Mouse (Mus musculus) liver, embryonic 12.5 days (tissue): ENCODE measurements at regions not wholly inside any gene's neighbourhood (a gene's known extent, or its start where the extent isn't known, plus 50 kb on each side); places are given as distances from the start of the nearest gene placed in this dataset.
"Not testable (repeated sequence)": the region's sequence is repeated elsewhere in the genome, so short reads cannot be mapped to it uniquely, and the experiment has no call there.

Source experiments
- ATAC-seq: fragments of 200-750 bp; cut with Nextera tagmentation; 2 replicates; pipeline ENCODE4 v1.8.0; 2017; ENCODE audit warnings: moderate number of reproducible peaks, mild to moderate bottlenecking, moderate library complexity
- H3K27ac ChIP-seq: fragments of 300-500 bp; sonication (generic); 2 replicates; pipeline ENCODE4 v1.5.1; 2016; ENCODE audit warnings: mild to moderate bottlenecking
- H3K27me3 ChIP-seq: fragments of 300-500 bp; sonication (generic); replicated peaks from 2 replicates; pipeline ENCODE4 v1.6.1; 2016; ENCODE audit warnings: mild to moderate bottlenecking, moderate library complexity
- H3K36me3 ChIP-seq: fragments of 300-500 bp; sonication (generic); 2 replicates; pipeline ENCODE4 v1.6.1; 2016; ENCODE audit warnings: mild to moderate bottlenecking, moderate library complexity
- H3K4me1 ChIP-seq: fragments of 300-500 bp; sonication (generic); 2 replicates; pipeline ENCODE4 v1.6.1; 2016
- H3K4me2 ChIP-seq: fragments of 300-500 bp; sonication (generic); 2 replicates; pipeline ENCODE4 v1.6.1; 2016; ENCODE audit warnings: mild to moderate bottlenecking, moderate library complexity
- H3K4me3 ChIP-seq: fragments of 300-500 bp; sonication (generic); 2 replicates; pipeline ENCODE4 v1.5.1; 2016; ENCODE audit warnings: mild to moderate bottlenecking, moderate library complexity
- H3K9ac ChIP-seq: fragments of 300-500 bp; sonication (generic); 2 replicates; pipeline ENCODE4 v1.6.1; 2016; ENCODE audit warnings: mild to moderate bottlenecking, moderate library complexity
- H3K9me3 ChIP-seq: fragments of 300-500 bp; sonication (generic); replicated peaks from 2 replicates; pipeline ENCODE4 v1.6.1; 2016; ENCODE audit warnings: mild to moderate bottlenecking, moderate library complexity
- WGBS: fragments of 180-500 bp; shearing (Covaris S2); methylation state at CpG from one replicate; pipeline ENCODE4 v1.1.7; 2016; ENCODE audit not compliant: insufficient replicate concordance; 5-methylcytosine and 5-hydroxymethylcytosine counted together

- H3K36me3 ChIP-seq, H3K27me3 ChIP-seq, H3K9me3 ChIP-seq, ATAC-seq, H3K27ac ChIP-seq, H3K4me1 ChIP-seq, H3K4me3 ChIP-seq, H3K9ac ChIP-seq, H3K4me2 ChIP-seq: not testable (repeated sequence)
- WGBS: 82% methylated on average over 1 of the region's 1 CpGs
These were observed 989.4 kb downstream of the Ankrd7 start for GRCm38 (mm10) chr6:19855476-19855875.

GRCm38 (mm10) chr6:19864101-19864500 is 998.0 kb downstream of the Ankrd7 start:
- Histone ChIP-seq H3K4me2 (no peak overlapping the region), H3K27ac (no peak overlapping the region), H3K9me3 (no peaks in the 10 kb centered on the region), H3K9ac (no peak overlapping the region), H3K27me3 (no peaks in the 10 kb centered on the region), H3K36me3 (no peaks in the 10 kb centered on the region), H3K4me1 (no peaks in the 10 kb centered on the region), H3K4me3 (no peak overlapping the region)
- no peak for ATAC-seq
- 67% methylated on average over 2 of the region's 2 CpGs for whole genome bisulfite sequencing

GRCm38 (mm10) chr6:19869697-19870096 is 1003.6 kb downstream of the Ankrd7 start:
- ATAC-seq: no peak
- Histone ChIP-seq H3K4me2 (no peak overlapping the region), H3K27ac (no peak overlapping the region), H3K36me3 (no peaks in the 10 kb centered on the region), H3K4me1 (no peaks in the 10 kb centered on the region), H3K27me3 (no peaks in the 10 kb centered on the region), H3K9me3 (no peaks in the 10 kb centered on the region), H3K4me3 (no peak overlapping the region), H3K9ac (no peak overlapping the region)
- WGBS: 64% methylated on average over 1 of the region's 1 CpGs

- no peaks in the 10 kb centered on the region for H3K36me3 ChIP-seq
- no peak overlapping the region for H3K4me2 ChIP-seq
- no peaks in the 10 kb centered on the region for H3K4me1 ChIP-seq
- H3K27me3 ChIP-seq: no peaks in the 10 kb centered on the region
- H3K4me3 ChIP-seq: no peak overlapping the region
- ATAC-seq: no peak
- H3K9me3 ChIP-seq: no peaks in the 10 kb centered on the region
- 80% methylated on average over 1 of the region's 1 CpGs for WGBS
- H3K27ac ChIP-seq: no peak overlapping the region
- no peak overlapping the region for H3K9ac ChIP-seq
These were observed 1045.1 kb downstream of the Ankrd7 start for GRCm38 (mm10) chr6:19911181-19911580.

GRCm38 (mm10) chr6:19941784-19942183 is 1075.7 kb downstream of the Ankrd7 start:
- H3K36me3 ChIP-seq, H3K4me2 ChIP-seq, H3K9ac ChIP-seq, H3K4me1 ChIP-seq, ATAC-seq, H3K4me3 ChIP-seq, H3K9me3 ChIP-seq, H3K27ac ChIP-seq, H3K27me3 ChIP-seq: not testable (repeated sequence)
- WGBS: 78% methylated on average over 4 of the region's 4 CpGs

- no peak overlapping the region for H3K9ac ChIP-seq
- no peaks in the 10 kb centered on the region for H3K9me3 ChIP-seq
- H3K36me3 ChIP-seq: no peaks in the 10 kb centered on the region
- ATAC-seq: no peak
- H3K27me3 ChIP-seq: no peaks in the 10 kb centered on the region
- no peak overlapping the region for H3K4me2 ChIP-seq
- no peak overlapping the region for H3K27ac ChIP-seq
- no peaks in the 10 kb centered on the region for H3K4me1 ChIP-seq
- no peak overlapping the region for H3K4me3 ChIP-seq
These were observed 1078.2 kb downstream of the Ankrd7 start for GRCm38 (mm10) chr6:19944334-19944733.

- Histone ChIP-seq H3K27ac (no peak overlapping the region), H3K27me3 (no peaks in the 10 kb centered on the region), H3K4me2 (no peak overlapping the region), H3K9ac (no peak overlapping the region), H3K9me3 (no peaks in the 10 kb centered on the region), H3K36me3 (no peaks in the 10 kb centered on the region), H3K4me1 (no peaks in the 10 kb centered on the region), H3K4me3 (no peak overlapping the region)
- ATAC-seq: no peak
- WGBS: 68% methylated on average over 4 of the region's 4 CpGs
These were observed 1079.6 kb downstream of the Ankrd7 start for GRCm38 (mm10) chr6:19945693-19946092.

- ATAC-seq: no peak
- 16% methylated on average over 1 of the region's 1 CpGs for WGBS
- no peaks in the 10 kb centered on the region for H3K9me3 ChIP-seq
These were observed 1109.8 kb downstream of the Ankrd7 start for GRCm38 (mm10) chr6:19975898-19976297.

GRCm38 (mm10) chr6:19991829-19992228 is 1125.7 kb downstream of the Ankrd7 start:
- Histone ChIP-seq H3K9ac (no peak overlapping the region), H3K9me3 (no peaks in the 10 kb centered on the region), H3K27me3 (no peaks in the 10 kb centered on the region), H3K4me2 (no peak overlapping the region), H3K4me1 (no peaks in the 10 kb centered on the region), H3K27ac (no peak overlapping the region), H3K36me3 (no peaks in the 10 kb centered on the region), H3K4me3 (no peak overlapping the region)
- ATAC-seq: no peak
- WGBS: 11% methylated on average over 1 of the region's 1 CpGs

More at GRCm38 (mm10) chr6:19975898-19976297, 1109.8 kb downstream of the Ankrd7 start:
- no peaks in the 10 kb centered on the region for H3K36me3 ChIP-seq
- H3K4me3 ChIP-seq: no peak overlapping the region
- H3K4me1 ChIP-seq: no peaks in the 10 kb centered on the region
- no peak overlapping the region for H3K9ac ChIP-seq
- H3K27me3 ChIP-seq: no peaks in the 10 kb centered on the region
- no peak overlapping the region for H3K27ac ChIP-seq
- no peak overlapping the region for H3K4me2 ChIP-seq

GRCm38 (mm10) chr6:20028466-20028865 is 1162.3 kb downstream of the Ankrd7 start:
- Histone ChIP-seq H3K4me1 (no peaks in the 10 kb centered on the region), H3K27me3 (no peaks in the 10 kb centered on the region), H3K9me3 (no peaks in the 10 kb centered on the region), H3K9ac (no peak overlapping the region), H3K36me3 (no peaks in the 10 kb centered on the region), H3K4me2 (no peak overlapping the region), H3K27ac (no peak overlapping the region), H3K4me3 (no peak overlapping the region)
- ATAC-seq: peak; percentile 35; the same call in 1 of the 2 replicates

GRCm38 (mm10) chr6:20037769-20038168 is 1171.7 kb downstream of the Ankrd7 start:
- Histone ChIP-seq H3K9me3 (no peaks in the 10 kb centered on the region), H3K4me3 (no peak overlapping the region), H3K4me2 (no peak overlapping the region), H3K27me3 (no peaks in the 10 kb centered on the region), H3K4me1 (no peaks in the 10 kb centered on the region), H3K27ac (no peak overlapping the region), H3K9ac (no peak overlapping the region), H3K36me3 (no peaks in the 10 kb centered on the region)
- no peak for ATAC-seq
- 18% methylated on average over 1 of the region's 1 CpGs for WGBS

- Histone ChIP-seq H3K27me3 (no peaks in the 10 kb centered on the region), H3K4me2 (no peak overlapping the region), H3K9ac (no peak overlapping the region), H3K9me3 (no peaks in the 10 kb centered on the region), H3K27ac (no peak overlapping the region), H3K36me3 (no peaks in the 10 kb centered on the region), H3K4me1 (no peaks in the 10 kb centered on the region), H3K4me3 (no peak overlapping the region)
- ATAC-seq: no peak
These were observed 1136.6 kb upstream of the Kcnd2 start for GRCm38 (mm10) chr6:20078666-20079065.

GRCm38 (mm10) chr6:20092057-20092917 is 1123.0 kb upstream of the Kcnd2 start:
- Histone ChIP-seq H3K4me3 (no peak overlapping the region), H3K4me2 (no peak overlapping the region), H3K27me3 (no peaks in the 10 kb centered on the region), H3K9ac (no peak overlapping the region), H3K9me3 (no peaks in the 10 kb centered on the region), H3K27ac (no peak overlapping the region), H3K4me1 (no peaks in the 10 kb centered on the region), H3K36me3 (no peaks in the 10 kb centered on the region)
- ATAC-seq: no peak
- 73% methylated on average over 10 of the region's 10 CpGs for WGBS
